Mouse (Mus musculus) spleen, adult 18-20 months (tissue): ENCODE data around the gene Olfr914.

ENCODE experiments used
- DNase-seq, 2 experiments: peaks; one replicate each; pipeline ENCODE4 v3.0.0; 2022; ENCODE audit warnings: mixed read lengths in 2 of 2

Olfr914 gene

GRCm38 (mm10) chr9:38604802-38605201 is at the start of gene Olfr914:
TSS of gene Olfr914 (plus strand) at chr9:38605102.
- no peak for DNase-seq

- DNase-seq = no peak
These were observed 25.0 kb upstream of the Olfr914 start, which contains the start of gene Olfr912 for GRCm38 (mm10) chr9:38579878-38580277. TSS of gene Olfr912 (plus strand) at chr9:38580178.

- no peak for DNase-seq
These were observed 13.8 kb upstream of the Olfr914 start for GRCm38 (mm10) chr9:38591056-38591455.

- DNase-seq = no peak
These were observed 12.4 kb upstream of the Olfr914 start, which contains the start of gene Olfr913 for GRCm38 (mm10) chr9:38592459-38592858. TSS of gene Olfr913 (plus strand) at chr9:38592759.

GRCm38 (mm10) chr9:38632406-38632805 is 27.5 kb downstream of the Olfr914 start:
- no peak for DNase-seq

- no peak for DNase-seq
These were observed 54.9 kb downstream of the Olfr914 start, which contains the start of gene Olfr916 for GRCm38 (mm10) chr9:38659775-38660174. TSS of gene Olfr916 (minus strand) at chr9:38659875.
